Mouse (Mus musculus) gonadal fat pad, adult 2 months (tissue): ENCODE data around the gene Hoxa6. TPM values are rescaled to one million over a fixed set of nuclear protein-coding genes. Genes with fewer than 3 reads are reported as not detected.

Source experiments
- DNase-seq: peaks from one replicate; pipeline ENCODE4 v3.0.0-alpha.2; 2012; ENCODE audit warnings: low read depth
- polyA plus RNA-seq: library from polyadenylated mRNA; depleted of rRNA; stranded (reverse); fragments of >200 nt; gene quantifications from 2 replicates; pipeline ENCODE4 v1.2.3, GENCODE M21; 2012

The Hoxa6 gene
- polyA plus RNA-seq, 1 experiment: 3.2 TPM

DNA sequence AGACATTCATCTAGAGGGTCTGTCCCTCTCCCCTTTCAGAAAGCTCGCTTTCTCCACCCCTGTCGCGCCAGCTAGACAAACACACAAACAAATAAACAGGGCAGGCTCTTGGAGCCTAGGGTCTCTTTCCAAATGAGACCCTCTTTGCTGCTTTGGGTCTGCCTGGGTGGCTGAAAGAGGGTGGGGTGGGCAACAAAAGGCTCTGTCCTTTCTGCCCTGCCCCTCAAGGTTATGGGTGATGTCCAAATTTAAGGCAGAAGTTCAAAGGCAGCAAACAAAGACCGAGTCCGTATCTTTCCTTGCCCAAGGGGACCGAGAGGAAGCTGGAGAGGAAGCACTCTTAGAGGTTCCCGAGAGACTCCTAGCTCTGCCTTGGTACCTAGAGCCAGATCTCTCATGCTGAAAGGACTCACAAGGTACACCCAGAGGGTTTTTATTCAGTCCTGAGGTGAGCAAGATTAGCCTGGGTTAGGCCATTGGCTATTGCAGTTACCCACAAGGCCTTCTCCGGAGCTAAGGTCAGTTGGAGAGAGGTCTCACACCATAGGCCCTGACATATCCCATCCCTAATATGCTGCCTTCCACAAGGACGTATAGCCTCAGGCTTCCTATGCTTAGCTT is 32.6 kb upstream of the Hoxa6 start:
- no peak for DNase-seq

- DNase-seq: no peak
These were observed 32.0 kb upstream of the Hoxa6 start, which contains the start of gene Hoxa10 for GRCm38 (mm10) chr6:52240389-52241000. Gene Hoxa10 (minus strand): TSS chr6:52240854.

DNA sequence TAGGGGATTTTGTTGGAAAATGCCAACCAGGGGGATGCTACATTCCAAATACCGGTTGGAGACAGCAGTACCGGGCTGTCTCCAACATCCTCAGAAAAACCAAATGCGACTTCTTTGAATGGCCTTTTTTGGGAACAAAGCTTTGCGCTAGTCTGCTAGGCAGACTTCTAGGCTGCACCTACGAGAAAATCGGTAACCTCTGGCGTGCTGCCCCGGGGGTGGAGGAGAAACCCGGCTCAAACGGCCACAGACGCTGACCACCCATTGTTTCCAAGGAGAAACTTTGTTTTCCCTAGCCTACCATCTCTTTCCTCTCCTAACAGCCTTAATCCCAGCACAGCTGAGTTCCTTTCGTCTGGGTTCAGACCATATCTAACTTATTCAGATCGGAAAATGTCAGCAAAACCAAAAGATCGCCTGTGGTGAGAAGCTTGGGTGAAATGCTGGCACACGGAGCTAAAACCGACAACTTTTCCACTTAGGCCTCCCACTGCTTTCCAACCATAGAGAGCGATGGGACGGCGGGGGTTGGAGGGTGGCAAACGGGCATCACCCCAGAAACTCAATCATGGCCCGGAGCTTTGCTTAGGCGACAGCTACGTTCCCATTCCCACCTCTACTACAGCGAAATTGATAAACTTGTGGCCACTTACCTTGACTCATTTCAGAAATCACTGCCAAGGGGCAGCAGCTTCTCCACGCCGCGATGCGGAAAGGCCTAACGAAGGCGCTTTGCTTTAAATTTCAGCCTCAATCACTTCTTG is 31.3 kb upstream of the Hoxa6 start:
- no peak for DNase-seq

DNA sequence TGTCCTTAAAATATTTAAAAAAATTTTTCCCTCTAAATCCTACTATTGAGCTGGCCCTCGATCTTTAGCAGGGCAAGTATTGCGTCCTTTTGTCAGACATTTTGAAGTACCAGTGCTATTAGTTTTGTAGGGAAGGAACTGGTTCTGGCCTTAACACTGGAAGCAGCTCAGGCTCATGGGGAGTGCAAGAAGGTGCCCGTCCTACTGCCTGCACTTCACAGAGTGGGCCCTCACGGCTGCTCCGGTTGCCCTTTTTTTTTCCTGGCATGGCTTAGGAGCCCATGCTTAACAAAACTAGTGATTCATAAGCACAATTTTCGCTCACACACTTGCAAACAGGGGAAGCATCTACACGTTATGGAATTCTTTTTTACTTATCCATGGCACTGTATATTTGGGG is 30.5 kb upstream of the Hoxa6 start:
- DNase-seq: no peak

GRCm38 (mm10) chr6:52238155-52238545 is 29.6 kb upstream of the Hoxa6 start:
- no peak for DNase-seq

DNA sequence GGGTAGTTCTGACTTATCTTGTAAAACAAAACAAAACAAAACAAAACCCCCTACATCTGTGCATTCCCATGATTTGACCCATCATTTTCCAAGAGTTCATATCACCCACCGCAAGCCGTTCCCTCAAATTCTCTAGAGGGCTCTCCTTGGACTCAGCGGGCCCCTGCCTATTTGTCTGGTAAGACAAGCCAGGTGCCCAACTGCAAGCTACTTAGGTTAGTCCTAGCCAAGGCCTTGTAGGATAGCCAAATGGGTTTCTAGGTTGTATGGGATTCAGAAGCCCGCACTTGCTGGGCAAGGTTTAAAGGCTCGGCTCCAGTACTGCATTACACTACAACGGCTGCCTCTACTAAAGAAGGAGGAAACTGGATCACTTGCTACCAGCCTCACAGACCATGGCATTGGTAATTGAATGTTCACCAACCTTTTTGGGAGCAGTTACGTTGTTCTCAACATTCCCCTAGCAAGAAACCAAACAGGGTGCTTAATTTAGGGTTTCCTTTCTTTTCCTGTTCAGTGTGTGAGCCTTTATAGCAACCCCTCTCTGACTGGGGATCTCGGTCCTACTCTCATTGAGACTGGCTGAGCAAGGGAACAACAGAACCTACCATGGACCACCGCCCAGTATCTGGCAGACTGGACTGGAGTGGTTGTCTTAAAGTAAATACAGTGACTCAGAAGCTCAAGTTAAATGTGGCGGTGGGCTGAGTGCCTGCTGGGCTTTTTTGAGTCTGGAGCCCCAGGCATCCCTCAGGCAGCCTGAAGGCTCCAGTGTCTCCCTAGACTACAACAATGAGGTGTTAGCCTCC is 29.0 kb upstream of the Hoxa6 start:
- no peak for DNase-seq

DNA sequence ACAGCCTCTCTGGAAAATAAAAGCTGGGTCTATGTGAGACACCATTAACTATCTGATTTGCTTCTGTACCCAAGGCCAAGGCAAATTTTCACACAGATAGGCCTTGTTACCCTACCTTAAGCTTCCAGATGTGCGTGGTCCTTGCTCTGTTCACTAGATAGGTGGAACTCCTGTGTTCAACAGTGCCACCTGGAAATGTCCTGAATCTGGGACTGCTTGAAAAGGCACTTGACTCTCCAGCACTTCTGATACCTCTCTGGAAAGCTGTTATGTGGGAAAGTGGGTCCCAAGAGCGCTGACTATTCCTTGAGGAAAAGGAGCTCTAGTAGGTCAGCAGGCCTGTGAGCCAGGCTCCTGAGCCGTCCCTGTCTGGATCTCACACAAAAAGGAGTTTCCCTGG is 28.3 kb upstream of the Hoxa6 start:
- DNase-seq: no peak

- DNase-seq: no peak
These were observed 27.3 kb upstream of the Hoxa6 start for GRCm38 (mm10) chr6:52235866-52236265.

DNA sequence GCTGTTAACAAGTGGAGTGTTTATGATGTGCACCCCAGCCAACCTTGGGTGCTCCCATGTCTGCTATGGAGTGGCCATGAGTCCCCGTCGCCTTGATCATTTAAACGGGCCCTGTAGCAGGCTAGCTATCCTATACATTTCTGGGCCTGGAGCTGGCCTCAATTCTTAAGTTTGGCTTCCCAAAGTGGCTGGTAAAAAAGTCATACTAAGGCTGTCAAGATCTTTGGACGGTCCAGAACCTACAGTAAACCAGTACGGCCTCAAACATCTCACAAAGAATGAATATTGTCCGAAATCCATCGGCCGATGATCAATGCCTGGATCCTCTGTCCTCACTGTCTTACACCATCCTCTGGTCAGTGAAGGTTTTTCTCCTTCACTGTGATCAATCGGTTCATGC is 26.7 kb upstream of the Hoxa6 start:
- DNase-seq: no peak

DNA sequence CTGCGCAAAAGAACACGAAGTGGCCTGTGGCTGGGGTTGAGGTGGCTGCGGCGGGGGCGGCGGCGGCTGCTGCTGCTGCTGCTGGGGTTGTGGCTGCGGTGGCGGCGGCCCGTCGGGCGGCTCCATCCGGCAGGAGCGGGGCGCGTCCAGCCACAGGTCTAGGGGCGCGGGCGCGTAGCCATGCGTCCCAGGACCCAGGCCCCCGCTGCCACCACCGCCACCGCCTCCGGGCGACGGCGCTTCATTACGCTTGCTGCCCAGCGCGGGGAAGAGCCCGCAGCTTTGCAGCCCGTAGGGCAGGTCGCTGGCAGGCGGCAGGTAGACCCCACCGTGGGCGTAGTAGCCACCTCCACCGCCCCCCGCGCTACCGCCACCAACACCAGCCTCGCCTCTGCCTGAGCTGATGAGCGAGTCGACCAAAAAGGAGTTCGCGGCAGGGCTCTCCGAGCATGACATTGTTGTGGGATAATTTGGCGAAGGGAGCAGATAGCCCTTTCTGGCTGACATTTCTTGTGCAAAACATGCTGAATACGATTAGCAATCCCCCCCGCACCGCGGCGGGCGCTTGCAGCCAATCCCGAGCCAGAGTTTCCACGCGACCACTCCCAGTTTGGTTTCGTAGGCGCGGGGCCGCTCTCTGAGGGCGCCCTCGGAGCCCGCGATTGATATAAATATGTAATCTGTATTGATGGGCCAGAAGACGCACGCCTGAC is 26.1 kb upstream of the Hoxa6 start:
- no peak for DNase-seq

DNA sequence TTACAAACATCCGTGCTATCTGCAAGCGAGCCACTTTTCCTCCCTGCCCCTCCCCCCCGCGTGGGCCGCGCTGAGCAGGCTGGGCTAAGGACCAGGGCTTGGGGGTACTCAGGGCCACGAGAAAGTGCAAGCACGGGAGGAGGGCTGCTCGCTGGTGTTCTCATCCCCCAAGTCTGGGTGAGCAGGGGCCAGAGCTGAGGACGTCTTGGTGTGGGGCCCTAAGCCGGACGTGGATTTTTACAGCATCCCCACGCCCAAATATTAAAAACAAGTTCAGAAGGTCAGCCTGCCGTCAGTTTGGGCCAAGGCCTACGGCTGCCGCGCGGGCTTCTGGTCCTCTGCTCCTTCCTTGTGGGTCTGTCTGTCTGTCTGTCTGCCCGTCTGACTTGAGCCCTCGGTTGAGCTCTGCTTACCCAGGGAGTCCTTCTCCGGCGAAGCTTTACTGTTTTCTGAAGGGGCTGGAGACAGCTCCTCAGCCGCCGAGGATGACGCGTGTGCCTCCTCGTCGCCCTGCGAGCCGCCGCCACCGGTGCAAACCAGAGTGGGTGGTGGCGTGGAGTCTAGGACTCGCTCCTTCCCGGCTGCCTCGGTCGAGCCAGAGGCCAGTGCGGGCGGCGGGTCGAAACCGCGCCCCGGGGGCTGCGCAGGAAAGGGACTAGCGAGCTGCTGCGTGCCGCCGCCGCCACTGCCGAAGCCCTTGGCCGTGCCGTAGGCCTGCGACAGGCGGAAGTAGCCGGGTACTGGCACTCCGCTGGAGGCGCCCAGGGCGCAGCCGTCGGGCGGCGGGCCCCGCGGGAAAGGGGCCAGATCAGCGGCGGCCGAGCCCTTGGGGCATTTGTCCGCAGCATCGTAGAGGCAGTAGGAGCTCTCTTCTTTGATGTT is 25.3 kb upstream of the Hoxa6 start:
- no peak for DNase-seq

DNA sequence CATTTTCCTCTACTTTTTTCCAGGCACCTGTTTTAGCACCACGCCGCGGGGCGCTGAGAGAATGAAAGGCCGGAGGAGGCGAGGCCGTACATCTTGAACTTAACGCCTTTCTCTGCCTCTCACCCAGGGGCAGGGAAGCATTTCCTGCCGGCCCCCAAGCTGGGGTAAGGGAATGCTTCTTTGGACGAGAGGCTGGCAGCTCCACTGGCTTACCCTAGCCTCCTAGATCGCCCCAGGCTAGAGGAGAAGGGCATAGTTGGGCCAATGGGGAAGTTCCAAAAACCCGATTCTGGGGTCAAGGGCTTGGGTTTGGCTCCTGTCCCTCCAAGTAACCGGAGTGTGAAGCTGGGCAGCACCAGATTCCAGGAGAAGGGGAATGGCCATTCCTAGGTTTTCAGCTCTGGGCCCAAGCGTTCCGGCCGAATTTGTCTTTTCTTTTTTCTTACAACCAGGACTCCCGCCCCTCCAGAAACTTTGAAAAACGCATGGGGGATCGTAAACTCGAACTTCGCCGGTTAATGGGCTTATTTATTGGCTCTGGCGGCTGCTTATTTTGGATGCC is 24.5 kb upstream of the Hoxa6 start:
- DNase-seq: no peak

DNA sequence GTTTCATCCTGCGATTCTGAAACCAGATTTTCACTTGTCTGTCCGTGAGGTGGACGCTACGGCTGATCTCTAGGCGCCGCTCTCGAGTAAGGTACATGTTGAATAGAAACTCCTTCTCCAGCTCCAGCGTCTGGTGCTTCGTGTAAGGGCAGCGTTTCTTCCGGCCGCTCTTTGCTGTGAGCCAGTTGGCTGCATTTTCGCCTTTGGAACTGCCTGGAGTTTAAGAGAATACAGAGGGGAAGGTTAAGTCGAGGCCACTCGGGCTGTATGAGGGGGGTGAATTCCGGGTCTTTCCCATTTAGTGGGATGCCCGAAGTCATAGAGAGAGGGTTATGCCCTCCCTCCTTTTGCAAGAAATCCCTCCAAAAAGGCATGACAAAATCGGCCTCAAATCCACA is 24.0 kb upstream of the Hoxa6 start:
- DNase-seq: no peak

DNA sequence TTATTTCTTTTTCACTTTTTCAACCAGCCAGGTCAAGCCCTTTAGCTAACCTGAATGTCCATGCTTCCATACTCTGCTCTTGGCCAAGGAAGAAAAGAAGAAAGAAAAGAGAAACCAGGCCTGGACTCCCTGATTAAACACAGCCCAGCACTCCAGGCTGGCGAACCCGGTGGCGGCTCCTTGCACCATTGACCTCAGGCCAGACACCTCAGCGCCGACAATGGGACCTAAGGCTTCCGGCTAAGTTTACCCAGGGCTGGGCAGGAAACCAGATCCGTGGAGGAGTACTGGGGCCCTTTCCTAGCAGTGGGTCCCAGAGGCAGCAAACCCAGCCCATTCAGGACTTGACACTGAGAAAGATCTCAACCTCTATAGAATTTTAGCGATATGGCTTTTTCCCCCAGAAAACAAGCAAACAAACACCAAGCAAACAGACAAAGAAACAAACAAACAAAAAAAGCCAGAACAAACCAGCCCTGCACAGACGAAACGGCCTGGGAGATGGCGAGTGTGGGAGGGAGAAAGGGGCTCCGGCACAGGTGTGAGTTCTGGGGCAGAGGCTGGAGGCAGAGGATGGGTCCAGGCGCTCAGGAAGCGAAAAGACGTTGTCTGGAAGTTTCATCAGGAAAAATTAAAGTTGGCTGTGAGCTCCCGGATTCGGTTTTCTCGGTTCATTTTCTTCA is 23.5 kb upstream of the Hoxa6 start:
- DNase-seq: no peak

GRCm38 (mm10) chr6:52230516-52231165 is 22.1 kb upstream of the Hoxa6 start, which contains the start of gene Hoxa9:
Gene Hoxa9 (minus strand): TSS chr6:52231089.
- DNase-seq: no peak

DNA sequence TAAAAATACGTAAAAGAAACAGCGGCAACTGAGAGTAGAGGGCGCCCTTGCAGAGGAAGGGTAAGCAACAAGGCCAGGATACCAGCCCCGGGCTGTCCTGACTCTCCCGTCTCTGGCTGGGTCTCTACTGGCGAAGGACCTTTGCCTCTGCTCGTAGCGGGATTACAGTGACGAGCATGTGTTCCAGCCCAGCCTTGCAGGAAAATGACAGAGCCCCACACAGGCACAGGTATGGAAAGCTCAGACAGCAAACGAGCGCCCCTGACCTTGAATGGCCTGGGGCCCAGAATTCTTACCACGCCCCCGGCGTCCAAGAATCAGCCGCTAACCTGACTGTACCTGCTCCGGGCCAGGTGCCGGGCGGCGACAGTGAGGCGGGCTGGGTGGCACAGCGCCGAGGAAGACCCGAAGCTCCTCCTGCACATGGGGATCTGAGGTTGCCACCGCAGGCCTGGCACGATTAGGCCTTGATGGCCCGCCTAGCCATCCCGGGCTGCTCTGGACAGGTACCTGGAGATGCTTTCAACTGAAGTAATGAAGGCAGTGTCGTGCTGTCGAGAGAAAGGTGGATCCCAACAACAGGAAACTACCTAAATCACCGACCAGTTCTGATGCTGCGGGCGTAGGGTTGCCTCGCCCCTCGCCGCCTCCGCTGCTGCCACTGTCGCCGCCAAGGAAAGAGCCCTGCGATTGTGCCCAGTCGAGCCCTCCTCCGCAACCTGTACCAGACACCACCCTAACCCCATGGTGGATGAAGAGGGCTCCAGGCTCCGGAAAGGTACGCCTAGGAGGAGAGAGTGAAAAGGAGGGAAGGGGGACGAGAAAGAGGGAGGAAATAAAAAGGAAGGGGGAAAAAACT is 21.3 kb upstream of the Hoxa6 start:
- DNase-seq: no peak

GRCm38 (mm10) chr6:52228475-52229465 is 20.2 kb upstream of the Hoxa6 start:
- DNase-seq: no peak
